16 mouse cellular contexts compared by ENCODE assay signal in genomic region chr13:68996661-68997060, GRCm38 (mm10). TPM values are rescaled to one million over a fixed set of nuclear protein-coding genes. Genes with fewer than 3 reads are reported as not detected.
DNase-seq lines count a peak whose midpoint lies in the region; ATAC-seq and TF ChIP-seq lines count a peak whose summit lies in the region.
"Had no signal": no experiment of that assay in that cellular context is flagged by ENCODE, and none has a peak within 500 bp of the region (broad histone marks: within the 10 kb centered on the region; RNA-seq: fewer than 3 reads in every experiment).

No protein-coding gene starts in this region.

- intact Hi-C loops in gastrocnemius, adult 2 months (cut with DNase I), result loop anchor here (5.0 kb wide), 1 partner anchor 69 kb away; no protein-coding TSS in a partner anchor
- intact Hi-C loops in gastrocnemius, postnatal 14 days (cut with DNase I; ENCODE audit: low total_unique reads), result no loop called here
- intact Hi-C loops in left cerebral cortex, postnatal 4 days (cut with DNase I), result loop anchor here (5.0 kb wide), 1 partner anchor 374 kb away; no protein-coding TSS in a partner anchor

- 60% methylated on average over 3 of the region's 3 CpGs for WGBS in midbrain, embryonic 16.5 days
- 91% methylated on average over 3 of the region's 3 CpGs for WGBS in midbrain, embryonic 10.5 days
- WGBS in stomach, postnatal 0 days, result 27% methylated on average over 3 of the region's 3 CpGs

- peak overlapping the region; percentile 29; the same call in 1 of the 2 replicates for H3K4me3 ChIP-seq in gastrocnemius, adult 2 months
- H3K4me3 ChIP-seq in midbrain, embryonic 16.5 days (ENCODE audit: low read depth, low read length), result no peak overlapping the region
- no peak overlapping the region for H3K4me3 ChIP-seq in midbrain, embryonic 10.5 days
- no peak overlapping the region for H3K4me3 ChIP-seq in stomach, postnatal 0 days (ENCODE audit: low read depth, low read length)
- H3K4me3 ChIP-seq: erythroblast, embryonic 14.5 days; heart, embryonic 12.5 days had no signal

- ATAC-seq in midbrain, embryonic 16.5 days, result no peak
- ATAC-seq in stomach, postnatal 0 days (ENCODE audit: low FRiP score, low TSS enrichment), result no peak

- TF ChIP-seq CTCF in gastrocnemius, adult 2 months (IDR thresholded peaks at IDR 0.05), result no peak
- TF ChIP-seq CTCF in stomach, postnatal 0 days (IDR thresholded peaks at IDR 0.05; ENCODE audit: low read depth), result no peak

- DNase-seq in gastrocnemius, adult 2 months, result no peak
- no peak for DNase-seq in gastrocnemius, postnatal 14 days
- peak; percentile 68 for DNase-seq in left cerebral cortex, postnatal 4 days
- no peak for DNase-seq in left cerebral cortex, adult 9 months (ENCODE audit: low spot score in 2 of 2)
- no peak for DNase-seq in midbrain, embryonic 10.5 days (ENCODE audit: low spot score)
- peak; percentile 54 for DNase-seq in stomach, postnatal 0 days (ENCODE audit: low spot score)
- no peak for DNase-seq in T-cell, adult 2 months (ENCODE audit: low spot score)
- DNase-seq: cerebellum, postnatal 25 days; kidney, adult 2 months; thymus, adult 18-20 months had no signal

- peak overlapping the region; percentile 88 for H3K27ac ChIP-seq in gastrocnemius, adult 2 months
- no peak overlapping the region for H3K27ac ChIP-seq in midbrain, embryonic 16.5 days (ENCODE audit: low read length)
- H3K27ac ChIP-seq in midbrain, embryonic 10.5 days (replicated peaks), result no peak overlapping the region
- no peak overlapping the region for H3K27ac ChIP-seq in stomach, postnatal 0 days (replicated peaks)
- H3K27ac ChIP-seq: liver, embryonic 14.5 days had no signal

- H3K36me3 ChIP-seq in midbrain, embryonic 16.5 days (ENCODE audit: control insufficient read depth, insufficient read depth, low read length), result no peaks in the 10 kb centered on the region
- H3K36me3 ChIP-seq in midbrain, embryonic 10.5 days, result no peaks in the 10 kb centered on the region
- no peaks in the 10 kb centered on the region for H3K36me3 ChIP-seq in stomach, postnatal 0 days (ENCODE audit: control insufficient read depth, insufficient read depth, low read length)
- H3K36me3 ChIP-seq: heart, embryonic 12.5 days had no signal

- TF ChIP-seq EP300 in stomach, postnatal 0 days (optimal IDR thresholded peaks at IDR 0.05), result no peak

- H3K9me3 ChIP-seq in midbrain, embryonic 16.5 days (replicated peaks; ENCODE audit: control insufficient read depth, low read length, poor library complexity, severe bottlenecking), result no peaks in the 10 kb centered on the region
- H3K9me3 ChIP-seq in midbrain, embryonic 10.5 days (replicated peaks), result no peaks in the 10 kb centered on the region
- H3K9me3 ChIP-seq in stomach, postnatal 0 days (ENCODE audit: control insufficient read depth, low read length), result no peaks in the 10 kb centered on the region
- H3K9me3 ChIP-seq: heart, embryonic 12.5 days had no signal

- H3K4me2 ChIP-seq in midbrain, embryonic 16.5 days (ENCODE audit: low read length), result 0 out of 2 replicates have a peak overlapping the region, but pooled peaks have one; percentile 2
- H3K4me2 ChIP-seq in stomach, postnatal 0 days (replicated peaks; ENCODE audit: low read depth), result no peak overlapping the region
- H3K4me2 ChIP-seq: heart, embryonic 12.5 days had no signal

- H3K4me1 ChIP-seq in midbrain, embryonic 16.5 days (ENCODE audit: control insufficient read depth, insufficient read depth, low read length), result peaks cover 8% of the 10 kb centered on the region; the same call in 1 of the 2 replicates
- H3K4me1 ChIP-seq in midbrain, embryonic 10.5 days, result peaks cover 23% of the 10 kb centered on the region
- H3K4me1 ChIP-seq in stomach, postnatal 0 days (replicated peaks; ENCODE audit: control insufficient read depth, insufficient read depth), result no peaks in the 10 kb centered on the region

- no peaks in the 10 kb centered on the region for H3K27me3 ChIP-seq in midbrain, embryonic 16.5 days (ENCODE audit: control insufficient read depth, insufficient read depth, low read depth, low read length)
- H3K27me3 ChIP-seq in midbrain, embryonic 10.5 days (ENCODE audit: low read depth, poor library complexity, severe bottlenecking), result peaks cover 53% of the 10 kb centered on the region
- H3K27me3 ChIP-seq in stomach, postnatal 0 days (ENCODE audit: control insufficient read depth, insufficient read depth, low read length), result no peaks in the 10 kb centered on the region

- H3K9ac ChIP-seq in midbrain, embryonic 16.5 days (ENCODE audit: low read depth, low read length), result no peak overlapping the region
- H3K9ac ChIP-seq in stomach, postnatal 0 days (ENCODE audit: low read length), result no peak overlapping the region
- H3K9ac ChIP-seq: heart, embryonic 12.5 days; liver, embryonic 14.5 days had no signal

RNA-seq across cellular contexts. Expression of gene Adcy2, which starts 2.7 kb away (rescaled TPM):
- 10 to 100 TPM; 37.7 to 44.8 TPM for total RNA-seq in gastrocnemius, adult 2 months (2021)
- total RNA-seq in gastrocnemius, postnatal 14 days (2021), result 10 to 100 TPM; 32.8 to 33.0 TPM
- 10 to 100 TPM; 32.4 to 49.9 TPM for total RNA-seq in left cerebral cortex, postnatal 4 days (2021)
- polyA plus RNA-seq in midbrain, embryonic 16.5 days (2015; fragmentation: Nextera tagmentation; extraction: Ambion mirVana), result 6.7 and 7.5 TPM in 2 replicates
- 0.35 and 0.53 TPM in 2 replicates for polyA plus RNA-seq in midbrain, embryonic 10.5 days (2016; fragmentation: Nextera tagmentation; extraction: Ambion mirVana)
- polyA plus RNA-seq in stomach, postnatal 0 days (2015; fragmentation: Nextera tagmentation; extraction: Ambion mirVana), result 3.7 and 4.3 TPM in 2 replicates
- total RNA-seq: megakaryocyte progenitor cell, adult 5-6 weeks; monocyte, adult 5-6 weeks had no signal
- polyA plus RNA-seq: erythroblast, embryonic 14.5 days had no signal

Comparison
In these comparisons a context has a peak if more than half of its experiments do, and no peak if none do; other contexts are left out.
1. DNase-seq: peak in left cerebral cortex, postnatal 4 days (single experiment) and stomach, postnatal 0 days (single experiment); none in gastrocnemius, adult 2 months (single experiment), gastrocnemius, postnatal 14 days (single experiment), left cerebral cortex, adult 9 months (0 of 2), midbrain, embryonic 10.5 days (single experiment) and T-cell, adult 2 months (single experiment).